Mouse (Mus musculus): ENCODE measurements around the gene Hoxc4.

GRCm38 (mm10) chr15:103060021-103060340, 41.2 kb downstream of the Hoxc4 start:
- TF ChIP-seq CTCF (IDR thresholded peaks at IDR 0.05; ENCODE audit: low read depth) (no peak), EP300 (IDR thresholded peaks at IDR 0.05; ENCODE audit: low read depth) (no peak)

Data from liver, embryonic 14.5 days (tissue).